Mouse (Mus musculus) embryonic facial prominence, embryonic 12.5 days (tissue): ENCODE results near the gene Clk3. TPM values are rescaled to one million over a fixed set of nuclear protein-coding genes. Genes with fewer than 3 reads are reported as not detected.
A peak's percentile ranks its signal among the peaks of the same experiment; 100 is the strongest.

Experiments used
- ATAC-seq: fragments of 200-750 bp; cut with Nextera tagmentation; 2 replicates; pipeline ENCODE4 v1.8.0; 2017; ENCODE audit not compliant: insufficient number of reproducible peaks, insufficient read depth, low FRiP score, low TSS enrichment
- H3K27ac ChIP-seq: fragments of 300-500 bp; sonication (generic); 2 replicates; pipeline ENCODE4 v1.5.1; 2016; ENCODE audit warnings: mild to moderate bottlenecking
- H3K27me3 ChIP-seq: fragments of 300-500 bp; sonication (generic); 2 replicates; pipeline ENCODE4 v1.6.1; 2016; ENCODE audit warnings: mild to moderate bottlenecking, moderate library complexity
- H3K36me3 ChIP-seq: fragments of 300-500 bp; sonication (generic); 2 replicates; pipeline ENCODE4 v1.6.1; 2016; ENCODE audit warnings: mild to moderate bottlenecking
- H3K4me1 ChIP-seq: fragments of 300-500 bp; sonication (generic); 2 replicates; pipeline ENCODE4 v1.6.1; 2016
- H3K4me2 ChIP-seq: fragments of 300-500 bp; sonication (generic); replicated peaks from 2 replicates; pipeline ENCODE4 v1.6.1; 2016; ENCODE audit warnings: mild to moderate bottlenecking, moderate library complexity
- H3K4me3 ChIP-seq: fragments of 300-500 bp; sonication (generic); 2 replicates; pipeline ENCODE4 v1.5.1; 2016; ENCODE audit warnings: mild to moderate bottlenecking
- H3K9ac ChIP-seq: fragments of 300-500 bp; sonication (generic); 2 replicates; pipeline ENCODE4 v1.6.1; 2016; ENCODE audit warnings: mild to moderate bottlenecking, moderate library complexity
- H3K9me3 ChIP-seq: fragments of 300-500 bp; sonication (generic); 2 replicates; pipeline ENCODE4 v1.6.1; 2016; ENCODE audit warnings: mild to moderate bottlenecking, moderate library complexity
- WGBS: fragments of 180-500 bp; shearing (Covaris S2); methylation state at CpG from one replicate; pipeline ENCODE4 v1.1.7; 2016; 5-methylcytosine and 5-hydroxymethylcytosine counted together
- polyA plus RNA-seq: library from polyadenylated mRNA; unstranded; fragments of >200 nt; fragmentation: Nextera tagmentation; extraction: Ambion mirVana; gene quantifications from 2 replicates; pipeline ENCODE4 v1.2.1, GENCODE M21; 2016

Gene Clk3
- polyA plus RNA-seq, 1 experiment from 2014 or later: 75.4 TPM

DNA sequence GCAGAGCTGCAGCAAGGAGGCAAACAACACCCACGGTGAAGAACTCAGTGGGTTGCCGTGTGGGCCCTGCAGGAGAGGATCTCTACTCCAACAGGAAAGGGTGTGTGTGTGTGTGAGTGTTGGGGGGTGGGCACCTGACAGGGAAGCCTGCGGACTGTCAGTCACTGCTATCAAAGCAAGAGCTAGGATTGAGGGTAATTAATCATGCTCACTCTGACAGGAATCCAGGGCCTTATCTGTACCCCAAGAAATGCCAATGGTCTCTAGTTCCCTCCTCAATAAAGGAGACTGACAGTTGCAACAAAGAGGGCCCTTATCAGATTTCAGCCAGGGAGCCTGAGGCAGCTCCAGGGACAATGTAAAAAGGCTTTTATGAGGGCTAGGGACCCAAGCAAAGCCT is 37.4 kb upstream of the Clk3 start:
- no peak overlapping the region for H3K9ac ChIP-seq
- no peak overlapping the region; the same call in 1 of the 2 replicates for H3K27ac ChIP-seq
- no peaks in the 10 kb centered on the region for H3K9me3 ChIP-seq
- H3K4me2 ChIP-seq: no peak overlapping the region
- WGBS: 7% methylated on average over 3 of the region's 3 CpGs
- peaks cover 34% of the 10 kb centered on the region for H3K4me1 ChIP-seq
- no peak overlapping the region for H3K4me3 ChIP-seq
- H3K27me3 ChIP-seq: no peaks in the 10 kb centered on the region
- H3K36me3 ChIP-seq: peaks cover 3% of the 10 kb centered on the region; the same call in 1 of the 2 replicates
- ATAC-seq: no peak

DNA sequence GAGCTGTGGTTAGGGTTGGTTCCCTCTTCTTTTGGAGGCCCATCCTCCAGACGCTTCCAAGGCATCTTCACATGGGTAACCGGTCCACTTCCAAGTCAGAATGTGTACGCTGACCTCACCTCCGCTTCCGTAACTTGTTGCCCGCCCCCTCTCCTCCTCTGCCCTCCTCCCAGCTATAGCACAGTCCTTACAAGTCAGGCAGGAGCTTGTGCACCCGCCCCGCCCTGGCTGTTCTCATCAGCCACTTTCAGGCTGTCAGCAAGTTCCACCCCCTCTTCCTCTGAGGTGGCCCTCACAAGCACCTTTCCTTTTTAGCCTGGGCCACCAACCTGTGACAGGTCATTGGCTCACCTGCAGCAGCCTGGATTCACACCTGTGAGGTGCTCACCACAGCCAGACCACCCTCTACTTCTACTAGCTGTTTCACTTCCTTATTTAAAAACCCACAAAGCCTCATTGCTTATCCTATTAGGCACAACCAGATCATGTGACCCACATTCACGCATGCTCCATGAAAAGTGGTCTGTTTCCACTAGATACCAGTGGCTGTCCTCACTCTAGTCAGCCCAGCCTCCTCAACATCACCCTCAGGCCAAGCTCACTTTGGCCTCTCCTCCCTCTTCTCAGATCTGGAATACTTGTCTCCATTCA is 34.8 kb upstream of the Clk3 start:
- WGBS: 86% methylated on average over 9 of the region's 9 CpGs
- H3K9ac ChIP-seq: no peak overlapping the region
- H3K4me1 ChIP-seq: peaks cover 27% of the 10 kb centered on the region
- H3K4me2 ChIP-seq: no peak overlapping the region
- no peaks in the 10 kb centered on the region for H3K27me3 ChIP-seq
- peaks cover 26% of the 10 kb centered on the region for H3K36me3 ChIP-seq
- no peak overlapping the region for H3K27ac ChIP-seq
- H3K9me3 ChIP-seq: no peaks in the 10 kb centered on the region
- no peak overlapping the region for H3K4me3 ChIP-seq
- no peak for ATAC-seq

DNA sequence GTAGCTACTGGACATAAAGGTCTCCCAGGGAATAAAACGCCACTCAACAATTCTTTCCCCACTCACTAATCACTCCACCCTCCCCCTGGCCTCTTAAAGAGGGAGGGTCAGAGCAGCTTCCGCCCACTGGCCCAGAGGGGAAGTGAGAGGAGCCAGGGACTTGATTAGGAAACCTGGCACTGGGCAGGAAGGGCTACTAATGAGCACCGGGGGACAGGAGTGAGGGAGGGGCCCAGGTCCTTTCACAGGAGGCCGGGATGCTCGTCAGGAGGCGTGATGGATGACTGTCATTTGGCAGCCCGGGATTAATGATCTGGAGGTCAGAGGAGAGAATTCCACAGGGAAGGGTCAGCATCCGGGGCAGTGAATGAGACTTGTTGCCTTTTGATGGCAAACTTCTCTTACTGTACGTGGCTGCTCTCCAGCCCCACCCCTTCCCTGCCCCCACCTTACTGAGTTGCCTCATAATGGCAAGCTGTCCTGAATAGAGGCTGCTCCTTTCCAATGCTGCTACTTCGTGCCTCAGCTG is 33.1 kb upstream of the Clk3 start:
- 16% methylated on average over 10 of the region's 10 CpGs for WGBS
- H3K4me2 ChIP-seq: no peak overlapping the region
- H3K9me3 ChIP-seq: no peaks in the 10 kb centered on the region
- no peak overlapping the region for H3K27ac ChIP-seq
- no peak overlapping the region for H3K9ac ChIP-seq
- peaks cover 38% of the 10 kb centered on the region for H3K36me3 ChIP-seq
- 0 out of 2 replicates have a peak, but pooled peaks have one; percentile 48 for ATAC-seq
- no peak overlapping the region for H3K4me3 ChIP-seq
- H3K4me1 ChIP-seq: peaks cover 24% of the 10 kb centered on the region
- H3K27me3 ChIP-seq: no peaks in the 10 kb centered on the region

DNA sequence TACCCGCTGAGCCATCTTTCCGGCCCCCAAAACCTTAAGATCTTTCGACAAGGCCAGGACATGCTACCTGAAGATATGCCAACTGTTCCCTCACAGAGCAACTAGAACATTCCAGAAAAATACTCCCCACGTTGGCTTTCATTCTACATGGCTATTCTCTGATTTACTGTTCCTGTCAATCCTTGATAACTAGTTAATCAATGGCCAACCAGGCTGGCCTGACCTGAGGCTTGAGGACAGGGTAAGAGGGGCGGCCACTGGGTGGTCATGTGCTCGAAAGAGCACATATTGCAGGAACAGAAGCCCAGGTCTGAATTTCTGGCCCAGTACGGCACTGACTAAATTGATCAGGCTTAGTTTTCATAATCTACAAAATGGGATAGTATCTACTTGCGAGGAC is 31.8 kb upstream of the Clk3 start:
- no peak for ATAC-seq
- H3K4me1 ChIP-seq: peaks cover 10% of the 10 kb centered on the region
- 93% methylated on average over 8 of the region's 8 CpGs for WGBS
- no peak overlapping the region for H3K9ac ChIP-seq
- H3K4me2 ChIP-seq: no peak overlapping the region
- H3K27me3 ChIP-seq: no peaks in the 10 kb centered on the region
- H3K9me3 ChIP-seq: no peaks in the 10 kb centered on the region
- no peak overlapping the region for H3K4me3 ChIP-seq
- no peak overlapping the region for H3K27ac ChIP-seq
- peaks cover 51% of the 10 kb centered on the region for H3K36me3 ChIP-seq

DNA sequence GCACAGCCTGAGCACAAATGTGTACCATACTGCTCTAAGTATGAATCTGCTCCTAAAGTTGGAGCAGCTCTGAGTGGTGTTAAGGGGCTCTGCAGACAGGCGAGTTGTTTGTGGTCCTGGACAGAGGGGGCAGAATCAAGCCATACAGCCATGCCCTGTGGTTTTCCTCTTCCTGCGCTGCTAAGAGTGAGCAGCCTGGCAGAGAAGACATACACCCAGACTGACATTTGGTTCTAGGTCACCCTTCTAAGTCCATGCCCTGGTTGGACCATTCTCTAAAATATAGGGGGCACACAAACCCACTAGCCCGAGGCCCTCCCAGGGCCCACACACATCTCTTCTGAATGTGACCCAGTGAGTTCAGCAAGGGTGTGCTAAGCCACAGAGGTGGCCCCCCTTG is 24.1 kb upstream of the Clk3 start:
- H3K27me3 ChIP-seq: no peaks in the 10 kb centered on the region
- no peak for ATAC-seq
- no peak overlapping the region for H3K4me3 ChIP-seq
- no peak overlapping the region for H3K9ac ChIP-seq
- no peaks in the 10 kb centered on the region for H3K4me1 ChIP-seq
- H3K4me2 ChIP-seq: no peak overlapping the region
- H3K36me3 ChIP-seq: peaks cover 45% of the 10 kb centered on the region
- no peak overlapping the region for H3K27ac ChIP-seq
- WGBS: 83% methylated on average over 3 of the region's 3 CpGs
- H3K9me3 ChIP-seq: no peaks in the 10 kb centered on the region

DNA sequence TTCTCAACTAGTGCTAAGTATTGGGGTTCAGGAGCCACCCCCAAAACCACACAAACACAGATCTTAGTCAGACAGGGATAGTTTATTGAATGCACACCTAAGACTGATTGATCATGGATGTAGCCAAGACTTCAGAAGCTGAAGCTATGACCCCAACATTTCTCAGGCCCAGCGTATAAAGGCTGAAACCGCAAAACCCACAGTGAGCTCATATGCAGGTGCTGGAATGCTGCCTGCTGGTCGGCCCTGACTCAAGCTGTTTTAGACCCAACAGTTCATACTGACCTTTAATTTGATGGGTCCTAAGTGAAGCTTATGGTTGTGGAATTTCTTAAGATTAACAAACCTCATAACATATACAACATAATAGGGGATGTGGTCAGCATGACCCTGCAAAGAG is 17.0 kb upstream of the Clk3 start:
- Histone ChIP-seq H3K4me3 (no peak overlapping the region), H3K36me3 (no peaks in the 10 kb centered on the region), H3K27me3 (no peaks in the 10 kb centered on the region), H3K9ac (no peak overlapping the region), H3K9me3 (no peaks in the 10 kb centered on the region), H3K27ac (no peak overlapping the region), H3K4me2 (no peak overlapping the region), H3K4me1 (no peaks in the 10 kb centered on the region)
- ATAC-seq: no peak
- 91% methylated on average over 3 of the region's 3 CpGs for WGBS

DNA sequence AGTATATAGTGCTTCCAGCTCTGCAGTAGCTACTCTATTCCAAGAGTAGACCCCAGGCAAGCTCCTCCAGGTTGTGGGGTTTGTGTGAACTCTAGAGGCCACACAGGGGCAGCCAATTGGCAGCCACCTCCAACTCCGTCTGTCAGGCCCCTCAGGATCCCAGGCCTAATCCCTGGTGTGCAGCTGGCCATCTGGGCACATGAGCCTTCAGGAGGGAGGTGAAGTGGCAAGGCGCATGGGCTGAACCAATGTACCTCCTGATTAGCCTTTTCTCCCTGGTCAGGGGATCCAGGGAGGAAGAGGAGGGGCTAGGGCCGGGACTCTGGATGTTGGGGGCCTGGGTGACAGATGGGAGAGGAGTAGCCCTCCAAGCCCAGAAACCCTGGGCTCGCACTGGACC is 10.1 kb upstream of the Clk3 start:
- H3K9ac ChIP-seq: no peak overlapping the region
- ATAC-seq: no peak
- H3K4me3 ChIP-seq: no peak overlapping the region
- H3K36me3 ChIP-seq: no peaks in the 10 kb centered on the region
- H3K9me3 ChIP-seq: no peaks in the 10 kb centered on the region
- H3K27ac ChIP-seq: no peak overlapping the region
- no peaks in the 10 kb centered on the region for H3K4me1 ChIP-seq
- H3K27me3 ChIP-seq: no peaks in the 10 kb centered on the region
- no peak overlapping the region for H3K4me2 ChIP-seq
- WGBS: 59% methylated on average over 4 of the region's 4 CpGs

DNA sequence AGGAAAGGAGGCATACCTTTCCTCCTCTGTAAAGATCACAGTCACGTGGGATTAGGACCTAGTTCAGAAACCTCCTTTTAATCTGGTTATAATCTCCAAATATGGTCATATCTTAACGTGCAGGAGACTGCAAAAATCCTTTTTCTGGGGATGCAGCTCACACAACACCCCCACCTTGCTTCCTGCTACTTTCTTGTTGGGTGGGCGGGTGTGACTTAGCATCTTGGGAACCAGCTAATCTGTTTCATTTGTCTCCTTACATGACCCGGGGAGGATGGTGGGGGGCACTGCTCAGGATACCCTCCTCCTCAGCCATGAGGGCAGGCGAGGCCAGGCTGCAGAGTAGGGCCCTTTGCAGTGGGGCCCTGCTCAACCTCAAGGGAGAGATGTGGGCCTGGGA is 9.4 kb upstream of the Clk3 start:
- Histone ChIP-seq H3K27ac (no peak overlapping the region), H3K4me3 (no peak overlapping the region), H3K4me1 (no peaks in the 10 kb centered on the region), H3K4me2 (no peak overlapping the region), H3K9me3 (no peaks in the 10 kb centered on the region), H3K36me3 (no peaks in the 10 kb centered on the region), H3K9ac (no peak overlapping the region), H3K27me3 (no peaks in the 10 kb centered on the region)
- WGBS: 72% methylated on average over 5 of the region's 5 CpGs
- ATAC-seq: no peak

DNA sequence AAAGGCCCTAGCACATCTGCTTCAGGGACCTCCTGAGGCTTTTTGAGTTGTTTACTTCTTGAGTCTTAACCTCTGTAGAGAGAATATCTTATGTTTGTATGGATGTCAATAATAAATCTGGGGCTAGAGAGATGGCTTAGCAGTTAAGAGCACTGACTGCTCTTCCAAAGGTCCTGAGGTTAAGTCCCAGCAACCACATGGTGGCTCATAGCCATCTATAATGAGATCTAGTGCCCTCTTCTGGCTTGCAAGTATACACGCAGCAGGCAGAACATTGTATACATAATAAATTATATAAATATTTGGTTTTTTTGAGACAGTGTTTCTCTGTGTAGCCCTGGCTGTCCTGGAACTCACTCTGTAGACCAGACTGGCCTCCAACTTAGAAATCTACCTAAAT is 8.5 kb upstream of the Clk3 start:
- no peak for ATAC-seq
- Histone ChIP-seq H3K4me1 (no peaks in the 10 kb centered on the region), H3K4me2 (no peak overlapping the region), H3K27ac (no peak overlapping the region), H3K27me3 (no peaks in the 10 kb centered on the region), H3K36me3 (no peaks in the 10 kb centered on the region), H3K9me3 (no peaks in the 10 kb centered on the region), H3K9ac (no peak overlapping the region), H3K4me3 (no peak overlapping the region)
- 12% methylated on average over 1 of the region's 1 CpGs for WGBS

DNA sequence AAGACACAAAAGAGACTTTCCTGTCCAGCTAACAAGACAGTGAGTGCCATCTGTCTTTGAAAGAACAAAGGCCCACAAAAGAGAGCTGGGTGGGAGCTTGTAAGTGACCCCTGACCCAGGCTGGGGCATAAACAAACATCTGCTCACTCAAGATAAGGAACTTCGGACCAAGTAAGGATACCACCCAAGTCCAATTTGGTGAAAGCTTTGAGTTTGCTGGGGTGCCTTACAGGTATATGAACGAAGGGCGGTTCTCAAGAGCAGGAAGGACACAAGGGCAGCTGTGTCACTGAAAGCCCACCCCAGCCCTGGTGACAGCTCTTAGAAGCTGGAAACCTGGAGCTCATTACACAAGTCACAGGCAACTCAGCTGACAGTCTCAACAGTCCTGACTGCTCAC is 8.1 kb upstream of the Clk3 start:
- H3K27ac ChIP-seq: no peak overlapping the region

DNA sequence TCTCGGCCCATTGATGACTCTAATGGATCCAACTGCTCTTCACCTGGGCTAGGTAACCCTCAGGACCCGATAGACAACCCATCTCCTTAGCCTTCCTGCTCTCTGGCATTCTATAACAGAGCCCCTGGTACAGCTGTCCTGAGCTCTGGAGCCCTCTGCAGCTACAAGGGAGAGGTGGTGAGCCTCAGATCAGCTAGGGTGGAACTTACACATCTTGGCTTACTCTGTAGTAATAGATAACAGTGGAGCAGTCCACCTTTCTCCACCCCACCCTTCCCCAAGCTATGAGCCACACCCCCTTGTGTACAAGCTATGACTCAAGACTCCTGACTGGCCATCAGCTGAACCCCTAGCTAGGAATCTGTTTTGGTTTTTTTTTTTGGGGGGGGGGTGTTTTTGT is 5.2 kb upstream of the Clk3 start:
- Histone ChIP-seq H3K27ac (no peak overlapping the region), H3K4me3 (no peak overlapping the region), H3K27me3 (no peaks in the 10 kb centered on the region), H3K9ac (no peak overlapping the region), H3K4me1 (peaks cover 7% of the 10 kb centered on the region), H3K9me3 (no peaks in the 10 kb centered on the region), H3K4me2 (no peak overlapping the region), H3K36me3 (no peaks in the 10 kb centered on the region)
- 83% methylated on average over 2 of the region's 2 CpGs for WGBS
- no peak for ATAC-seq

More for the DNA sequence above, 8.1 kb upstream of the Clk3 start:
- Histone ChIP-seq H3K9ac (no peak overlapping the region), H3K4me1 (no peaks in the 10 kb centered on the region), H3K4me2 (no peak overlapping the region), H3K4me3 (no peak overlapping the region), H3K36me3 (no peaks in the 10 kb centered on the region), H3K27me3 (no peaks in the 10 kb centered on the region), H3K9me3 (no peaks in the 10 kb centered on the region)
- ATAC-seq: no peak
- 72% methylated on average over 3 of the region's 3 CpGs for WGBS

DNA sequence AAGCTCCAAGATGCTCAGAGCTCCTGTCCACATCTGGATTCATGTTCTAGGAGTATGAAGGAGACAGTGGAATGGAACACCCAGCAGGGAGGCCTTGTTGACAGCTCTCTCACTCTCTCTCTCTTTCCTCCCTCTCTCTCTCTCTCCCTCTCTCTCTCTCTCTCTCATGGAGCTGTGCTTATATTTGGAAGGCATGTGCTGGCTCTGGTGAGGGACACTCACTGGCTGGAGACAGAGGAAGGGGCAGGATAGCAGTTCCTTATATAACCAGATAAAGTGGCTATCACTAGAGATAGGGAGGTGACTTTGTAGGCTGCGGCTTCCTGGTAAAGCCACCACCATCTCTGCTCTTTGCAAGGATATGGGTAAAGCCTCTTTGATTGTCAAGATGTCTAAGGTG is 4.6 kb upstream of the Clk3 start:
- Histone ChIP-seq H3K27me3 (no peaks in the 10 kb centered on the region), H3K4me1 (peaks cover 7% of the 10 kb centered on the region), H3K36me3 (no peaks in the 10 kb centered on the region), H3K9me3 (no peaks in the 10 kb centered on the region), H3K4me3 (no peak overlapping the region), H3K9ac (no peak overlapping the region), H3K27ac (no peak overlapping the region; the same call in 1 of the 2 replicates), H3K4me2 (no peak overlapping the region)
- ATAC-seq: no peak
- 92% methylated on average over 1 of the region's 1 CpGs for WGBS
